Mouse (Mus musculus) neural tube, embryonic 14.5 days (tissue): ENCODE results near the gene Bola1. TPM values are rescaled to one million over a fixed set of nuclear protein-coding genes. Genes with fewer than 3 reads are reported as not detected.
A peak's percentile ranks its signal among the peaks of the same experiment; 100 is the strongest.
"Not testable (repeated sequence)": the region's sequence is repeated elsewhere in the genome, so short reads cannot be mapped to it uniquely, and the experiment has no call there.

ENCODE experiments used
- ATAC-seq: fragments of 200-750 bp; cut with Nextera tagmentation; 2 replicates; pipeline ENCODE4 v1.8.0; 2017; ENCODE audit warnings: low read depth, mild to moderate bottlenecking, moderate TSS enrichment, moderate library complexity
- H3K27ac ChIP-seq: fragments of 300-500 bp; sonication (generic); 2 replicates; pipeline ENCODE4 v1.5.1; 2014; ENCODE audit warnings: low read depth, mild to moderate bottlenecking, control low read depth, low read length, moderate library complexity, mixed read lengths
- H3K27me3 ChIP-seq: fragments of 300-500 bp; sonication (generic); 2 replicates; pipeline ENCODE4 v1.6.1; 2014; ENCODE audit warnings: low read length; ENCODE audit not compliant: control insufficient read depth, insufficient read depth
- H3K36me3 ChIP-seq: fragments of 300-500 bp; sonication (generic); 2 replicates; pipeline ENCODE4 v1.6.1; 2014; ENCODE audit warnings: low read length, mixed read lengths; ENCODE audit not compliant: control insufficient read depth, insufficient read depth
- H3K4me1 ChIP-seq: fragments of 300-500 bp; sonication (generic); 2 replicates; pipeline ENCODE4 v1.6.1; 2014; ENCODE audit warnings: low read length; ENCODE audit not compliant: control insufficient read depth, insufficient read depth
- H3K4me2 ChIP-seq: fragments of 300-500 bp; sonication (generic); 2 replicates; pipeline ENCODE4 v1.6.1; 2014; ENCODE audit warnings: mild to moderate bottlenecking, low read depth, low read length, control low read depth
- H3K4me3 ChIP-seq: fragments of 300-500 bp; sonication (generic); 2 replicates; pipeline ENCODE4 v1.5.1; 2014; ENCODE audit warnings: low read depth, low read length, control low read depth, mixed read lengths
- H3K9ac ChIP-seq: fragments of 300-500 bp; sonication (generic); replicated peaks from 2 replicates; pipeline ENCODE4 v1.6.1; 2014; ENCODE audit warnings: low read depth, mild to moderate bottlenecking, control low read depth, low read length, mixed read lengths
- H3K9me3 ChIP-seq: fragments of 300-500 bp; sonication (generic); 2 replicates; pipeline ENCODE4 v1.6.1; 2016; ENCODE audit warnings: low read length; ENCODE audit not compliant: control insufficient read depth
- WGBS: fragments of 180-500 bp; shearing (Covaris S2); extraction: QIAGEN DNeasy Blood & Tissue Kit; methylation state at CpG from one replicate; pipeline ENCODE4 v1.1.7; 2014; 5-methylcytosine and 5-hydroxymethylcytosine counted together
- polyA plus RNA-seq: library from polyadenylated mRNA; unstranded; fragments of >200 nt; fragmentation: Nextera tagmentation; extraction: Ambion mirVana; gene quantifications from 2 replicates; pipeline ENCODE4 v1.2.1, GENCODE M21; 2014

Gene Bola1
- polyA plus RNA-seq, 1 experiment from 2014 or later: 69.0 TPM

DNA sequence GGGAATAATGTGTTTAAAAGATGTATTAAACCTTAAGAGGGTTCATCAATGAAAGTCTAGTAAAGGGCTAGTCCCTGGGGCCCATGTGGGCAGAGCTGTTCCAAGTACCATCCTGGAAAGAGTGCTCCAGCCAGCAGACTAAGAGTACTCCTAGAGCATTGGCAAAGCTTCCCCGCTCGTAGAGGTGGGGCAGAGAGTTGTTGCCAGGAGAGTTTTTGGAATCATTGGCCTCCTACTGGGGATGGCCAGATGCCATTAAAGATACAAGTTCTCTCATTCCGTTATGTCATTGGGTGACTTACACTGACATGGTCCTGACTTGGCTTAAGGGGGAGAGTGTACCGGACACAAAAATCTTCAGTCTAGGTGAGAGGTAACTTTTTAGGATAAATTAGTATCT, 40.0 kb downstream of the Bola1 start:
- 59% methylated on average over 4 of the region's 4 CpGs for WGBS
- Histone ChIP-seq H3K27me3 (no peaks in the 10 kb centered on the region), H3K27ac (no peak overlapping the region), H3K9ac (no peak overlapping the region), H3K4me2 (no peak overlapping the region), H3K4me3 (no peak overlapping the region), H3K4me1 (peaks cover 17% of the 10 kb centered on the region), H3K36me3 (peaks cover 20% of the 10 kb centered on the region), H3K9me3 (no peaks in the 10 kb centered on the region)
- no peak for ATAC-seq

- peaks cover 20% of the 10 kb centered on the region for H3K36me3 ChIP-seq
- ATAC-seq: no peak
- WGBS: 81% methylated on average over 2 of the region's 2 CpGs
Observed at GRCm38 (mm10) chr3:96178902-96179301, 40.6 kb downstream of the Bola1 start.

DNA sequence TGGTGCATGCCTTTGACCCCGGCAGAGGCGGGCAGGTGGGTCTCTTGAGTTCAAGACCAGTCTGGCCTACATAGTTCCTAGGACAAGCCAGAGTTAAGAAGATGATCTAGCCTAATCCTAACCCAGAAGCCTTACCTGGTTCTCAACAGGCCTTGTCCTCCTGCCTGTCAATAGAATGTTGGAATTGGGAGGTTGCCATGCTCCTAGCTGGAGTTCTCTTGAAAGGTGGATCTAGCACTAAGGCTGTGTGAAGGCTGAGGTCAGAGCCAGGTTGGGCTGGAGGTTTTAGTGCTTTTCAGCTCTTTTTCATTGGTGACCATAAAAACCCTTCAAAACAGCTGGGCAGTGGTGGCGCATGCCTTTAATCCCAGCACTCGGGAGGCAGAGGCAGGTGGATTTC, 41.1 kb downstream of the Bola1 start:
- H3K4me2 ChIP-seq: no peak overlapping the region
- 90% methylated on average over 4 of the region's 4 CpGs for WGBS
- no peak overlapping the region for H3K27ac ChIP-seq
- peaks cover 17% of the 10 kb centered on the region for H3K4me1 ChIP-seq
- no peak overlapping the region for H3K9ac ChIP-seq
- H3K9me3 ChIP-seq: no peaks in the 10 kb centered on the region
- peaks cover 20% of the 10 kb centered on the region for H3K36me3 ChIP-seq
- no peaks in the 10 kb centered on the region for H3K27me3 ChIP-seq
- no peak overlapping the region for H3K4me3 ChIP-seq
- ATAC-seq: no peak

More at GRCm38 (mm10) chr3:96178902-96179301, 40.6 kb downstream of the Bola1 start:
- no peak overlapping the region for H3K9ac ChIP-seq
- H3K4me3 ChIP-seq: no peak overlapping the region
- peaks cover 17% of the 10 kb centered on the region for H3K4me1 ChIP-seq
- H3K9me3 ChIP-seq: no peaks in the 10 kb centered on the region
- no peak overlapping the region for H3K4me2 ChIP-seq
- H3K27me3 ChIP-seq: no peaks in the 10 kb centered on the region
- H3K27ac ChIP-seq: no peak overlapping the region

DNA sequence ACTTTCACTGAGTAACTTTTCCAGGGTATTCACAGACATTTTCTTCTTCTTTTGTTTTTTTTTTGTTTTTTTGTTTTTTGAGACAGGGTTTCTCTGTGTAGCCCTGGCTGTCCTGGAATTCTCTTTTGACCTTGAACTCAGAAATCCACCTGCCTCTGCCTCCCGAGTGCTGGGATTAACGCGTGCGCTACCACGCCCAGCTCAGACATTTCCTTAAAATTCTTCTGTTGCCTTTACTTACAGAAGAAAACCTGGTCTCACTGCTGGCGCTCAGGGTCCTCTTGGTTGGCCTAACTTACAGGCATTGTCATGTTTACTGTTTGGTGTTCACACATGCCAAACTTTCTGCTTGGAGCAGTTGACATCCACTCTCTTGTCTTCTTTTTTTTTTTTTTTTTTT, 44.3 kb downstream of the Bola1 start:
- H3K9ac ChIP-seq: no peak overlapping the region
- no peak overlapping the region for H3K27ac ChIP-seq
- H3K27me3 ChIP-seq: no peaks in the 10 kb centered on the region
- no peaks in the 10 kb centered on the region for H3K9me3 ChIP-seq
- peaks cover 20% of the 10 kb centered on the region for H3K36me3 ChIP-seq
- 97% methylated on average over 6 of the region's 6 CpGs for WGBS
- H3K4me1 ChIP-seq: peaks cover 19% of the 10 kb centered on the region
- no peak overlapping the region for H3K4me2 ChIP-seq
- ATAC-seq: no peak
- no peak overlapping the region for H3K4me3 ChIP-seq

DNA sequence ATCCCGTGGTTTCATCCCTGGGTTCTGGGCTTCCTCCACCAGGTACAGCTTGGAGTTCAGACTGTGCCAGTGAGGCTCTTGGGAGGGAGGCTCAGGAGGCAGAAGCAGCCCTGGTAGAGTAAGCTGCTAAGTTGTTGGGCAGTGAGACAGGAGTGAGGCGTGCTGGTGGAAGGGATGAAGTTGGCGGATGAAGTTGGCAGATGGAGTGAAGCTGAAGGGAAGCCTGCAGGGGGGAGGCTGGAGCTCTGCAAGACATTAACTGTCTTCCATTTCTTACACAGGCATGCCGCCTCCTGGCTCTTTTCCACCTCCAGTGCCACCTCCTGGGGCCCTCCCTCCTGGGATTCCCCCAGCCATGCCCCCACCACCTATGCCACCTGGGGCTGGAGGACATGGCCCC, 45.5 kb downstream of the Bola1 start:
- H3K4me2 ChIP-seq, H3K27ac ChIP-seq, H3K4me3 ChIP-seq, H3K9ac ChIP-seq, H3K9me3 ChIP-seq, H3K27me3 ChIP-seq, ATAC-seq: not testable (repeated sequence)
- Histone ChIP-seq H3K36me3 (peaks cover 20% of the 10 kb centered on the region), H3K4me1 (peaks cover 21% of the 10 kb centered on the region)
- WGBS: 94% methylated on average over 4 of the region's 4 CpGs

GRCm38 (mm10) chr3:96173185-96173584, 46.3 kb downstream of the Bola1 start:
- peak overlapping the region; percentile 86 for H3K9ac ChIP-seq
- H3K36me3 ChIP-seq: peaks cover 17% of the 10 kb centered on the region
- no peak for ATAC-seq
- H3K4me1 ChIP-seq: peaks cover 21% of the 10 kb centered on the region
- WGBS: 39% methylated on average over 7 of the region's 7 CpGs
- no peaks in the 10 kb centered on the region for H3K27me3 ChIP-seq
- H3K4me2 ChIP-seq: peak overlapping the region; percentile 97
- H3K4me3 ChIP-seq: peak overlapping the region; percentile 89
- H3K9me3 ChIP-seq: no peaks in the 10 kb centered on the region
- no peak overlapping the region for H3K27ac ChIP-seq

DNA sequence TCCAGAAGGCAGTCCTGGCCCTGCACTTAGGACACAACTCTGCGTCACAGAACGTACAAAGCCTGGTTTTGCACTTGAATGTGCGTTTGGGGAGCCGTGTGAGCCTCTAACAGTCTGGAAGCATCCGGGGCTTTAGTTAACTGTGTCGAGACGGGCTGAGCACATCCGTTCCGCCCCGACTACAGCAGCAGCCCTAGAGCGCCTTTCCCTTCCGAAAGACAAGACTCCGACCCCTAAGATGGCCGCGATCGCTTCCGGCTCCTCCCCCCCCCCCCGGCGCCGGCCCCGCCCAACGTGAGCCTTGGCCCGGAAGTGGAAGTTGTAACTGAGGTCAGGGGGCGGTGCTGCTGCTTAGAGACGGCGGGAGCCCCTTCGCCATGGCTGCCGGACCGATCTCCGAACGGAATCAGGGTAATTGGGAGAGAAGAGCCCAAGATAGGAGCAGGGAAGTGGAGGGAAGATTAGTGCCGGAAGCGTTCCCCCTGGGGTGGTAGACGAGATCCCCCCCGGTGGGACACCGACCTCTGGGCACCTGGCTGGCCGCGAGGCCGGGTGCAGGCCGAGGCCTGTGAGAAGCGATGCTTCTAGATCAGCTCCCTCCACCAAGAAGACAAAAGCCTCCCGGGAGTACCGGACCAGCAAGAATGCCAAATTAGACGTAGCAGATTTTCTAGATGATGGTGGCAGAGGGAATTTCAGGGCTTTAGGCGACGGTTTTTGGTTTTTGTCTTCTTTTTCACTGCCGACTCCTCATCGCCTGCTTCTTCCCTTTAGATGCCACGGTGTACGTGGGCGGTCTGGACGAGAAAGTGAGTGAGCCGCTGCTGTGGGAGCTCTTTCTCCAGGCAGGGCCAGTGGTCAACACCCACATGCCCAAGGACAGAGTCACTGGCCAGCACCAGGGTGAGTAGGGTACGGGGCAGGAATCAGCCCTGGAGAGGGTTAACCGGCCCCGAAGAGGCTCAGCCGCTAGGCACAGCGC, 47.0 kb downstream of the Bola1 start, which contains the start of gene Sf3b4:
Gene Sf3b4 (plus strand): TSS at position 136 of the 982 bp plus-strand sequence.
- peak; percentile 95 for ATAC-seq
- no peaks in the 10 kb centered on the region for H3K27me3 ChIP-seq

GRCm38 (mm10) chr3:96171583-96172196, 47.8 kb downstream of the Bola1 start:
- peak overlapping the region; percentile 86 for H3K9ac ChIP-seq
- H3K36me3 ChIP-seq: peaks cover 8% of the 10 kb centered on the region
- 22% methylated on average over 18 of the region's 18 CpGs for WGBS
- H3K27ac ChIP-seq: peak overlapping the region; percentile 99
- peak overlapping the region; percentile 89 for H3K4me3 ChIP-seq
- no peaks in the 10 kb centered on the region for H3K27me3 ChIP-seq
- no peaks in the 10 kb centered on the region for H3K9me3 ChIP-seq
- H3K4me2 ChIP-seq: peak overlapping the region; percentile 97
- ATAC-seq: no peak
- peaks cover 21% of the 10 kb centered on the region for H3K4me1 ChIP-seq

More for the DNA sequence above, 47.0 kb downstream of the Bola1 start, which contains the start of gene Sf3b4:
- Histone ChIP-seq H3K36me3 (peaks cover 10% of the 10 kb centered on the region), H3K4me3 (peak within 1 kb of the TSS; percentile 89), H3K9me3 (no peaks in the 10 kb centered on the region), H3K4me2 (peak within 1 kb of the TSS; percentile 97), H3K9ac (peak within 1 kb of the TSS; percentile 86), H3K4me1 (peaks cover 21% of the 10 kb centered on the region), H3K27ac (peak within 1 kb of the TSS; percentile 99)
- WGBS: under 1% methylated on average over 58 of the region's 58 CpGs
